Mouse (Mus musculus) midbrain, embryonic 12.5 days (tissue): ENCODE data around the gene Amdhd1. TPM values are rescaled to one million over a fixed set of nuclear protein-coding genes. Genes with fewer than 3 reads are reported as not detected.
"Not testable (repeated sequence)": the region's sequence is repeated elsewhere in the genome, so short reads cannot be mapped to it uniquely, and the experiment has no call there.

Experiments used
- ATAC-seq: fragments of 200-750 bp; cut with Nextera tagmentation; 2 replicates; pipeline ENCODE4 v1.8.0; 2017; ENCODE audit warnings: low read depth, moderate TSS enrichment, moderate library complexity; ENCODE audit not compliant: low FRiP score
- H3K27ac ChIP-seq: fragments of 300-500 bp; sonication (generic); replicated peaks from 2 replicates; pipeline ENCODE4 v1.5.1; 2016; ENCODE audit warnings: mild to moderate bottlenecking
- H3K27me3 ChIP-seq: fragments of 300-500 bp; sonication (generic); 2 replicates; pipeline ENCODE4 v1.6.1; 2016; ENCODE audit warnings: mild to moderate bottlenecking
- H3K36me3 ChIP-seq: fragments of 300-500 bp; sonication (generic); 2 replicates; pipeline ENCODE4 v1.6.1; 2016
- H3K4me1 ChIP-seq: fragments of 300-500 bp; sonication (generic); 2 replicates; pipeline ENCODE4 v1.6.1; 2016
- H3K4me2 ChIP-seq: fragments of 300-500 bp; sonication (generic); replicated peaks from 2 replicates; pipeline ENCODE4 v1.6.1; 2016; ENCODE audit warnings: mild to moderate bottlenecking, moderate library complexity
- H3K4me3 ChIP-seq: fragments of 300-500 bp; sonication (generic); 2 replicates; pipeline ENCODE4 v1.5.1; 2016; ENCODE audit warnings: mild to moderate bottlenecking
- H3K9ac ChIP-seq: fragments of 300-500 bp; sonication (generic); replicated peaks from 2 replicates; pipeline ENCODE4 v1.6.1; 2016; ENCODE audit warnings: mild to moderate bottlenecking, moderate library complexity
- H3K9me3 ChIP-seq: fragments of 300-500 bp; sonication (generic); 2 replicates; pipeline ENCODE4 v1.6.1; 2016; ENCODE audit warnings: mild to moderate bottlenecking
- WGBS: fragments of 180-500 bp; shearing (Covaris S2); methylation state at CpG from one replicate; pipeline ENCODE4 v1.1.7; 2016; 5-methylcytosine and 5-hydroxymethylcytosine counted together
- polyA plus RNA-seq: library from polyadenylated mRNA; unstranded; fragments of >200 nt; fragmentation: Nextera tagmentation; extraction: Ambion mirVana; gene quantifications from 2 replicates; pipeline ENCODE4 v1.2.1, GENCODE M21; 2016

The Amdhd1 gene
- polyA plus RNA-seq, 1 experiment from 2014 or later: not detected

DNA sequence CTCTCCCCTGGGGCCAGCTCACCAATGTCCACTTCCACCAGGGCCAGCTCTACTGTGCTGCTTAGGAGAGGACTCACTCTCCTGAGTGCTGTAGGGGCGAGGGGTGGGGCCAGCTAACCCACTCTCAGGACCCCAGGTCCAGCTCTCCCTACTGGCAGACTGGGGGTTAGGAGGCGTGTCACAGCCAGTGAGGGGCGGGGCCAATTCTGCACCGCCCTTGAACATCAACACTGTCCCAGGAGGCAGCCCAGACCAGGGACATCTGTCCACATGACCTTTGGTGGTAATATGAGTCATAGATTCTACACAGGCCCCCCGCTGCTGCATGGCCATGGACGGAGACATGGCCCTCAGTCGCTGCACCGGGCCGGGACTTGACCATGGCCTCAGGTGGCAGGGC lies 20.0 kb upstream of the Amdhd1 start:
- H3K27me3 ChIP-seq: no peaks in the 10 kb centered on the region
- H3K36me3 ChIP-seq: no peaks in the 10 kb centered on the region
- ATAC-seq: no peak
- H3K9ac ChIP-seq: no peak overlapping the region
- no peak overlapping the region for H3K4me2 ChIP-seq
- no peaks in the 10 kb centered on the region for H3K4me1 ChIP-seq
- H3K27ac ChIP-seq: no peak overlapping the region
- H3K4me3 ChIP-seq: no peak overlapping the region
- no peaks in the 10 kb centered on the region for H3K9me3 ChIP-seq
- 56% methylated on average over 9 of the region's 9 CpGs for WGBS

- not testable (repeated sequence) for H3K4me3 ChIP-seq, H3K4me2 ChIP-seq, H3K27me3 ChIP-seq, H3K36me3 ChIP-seq, ATAC-seq, H3K9ac ChIP-seq, H3K9me3 ChIP-seq, H3K27ac ChIP-seq, H3K4me1 ChIP-seq
- 84% methylated on average over 2 of the region's 2 CpGs for WGBS
These were observed 18.1 kb upstream of the Amdhd1 start for GRCm38 (mm10) chr10:93557971-93558370.

GRCm38 (mm10) chr10:93552596-93552995 lies 12.8 kb upstream of the Amdhd1 start:
- Histone ChIP-seq H3K9ac (no peak overlapping the region), H3K4me3 (no peak overlapping the region), H3K4me2 (no peak overlapping the region), H3K36me3 (no peaks in the 10 kb centered on the region), H3K27ac (no peak overlapping the region), H3K9me3 (no peaks in the 10 kb centered on the region), H3K27me3 (no peaks in the 10 kb centered on the region), H3K4me1 (no peaks in the 10 kb centered on the region; the same call in 1 of the 2 replicates)
- ATAC-seq: no peak
- 88% methylated on average over 8 of the region's 8 CpGs for WGBS

DNA sequence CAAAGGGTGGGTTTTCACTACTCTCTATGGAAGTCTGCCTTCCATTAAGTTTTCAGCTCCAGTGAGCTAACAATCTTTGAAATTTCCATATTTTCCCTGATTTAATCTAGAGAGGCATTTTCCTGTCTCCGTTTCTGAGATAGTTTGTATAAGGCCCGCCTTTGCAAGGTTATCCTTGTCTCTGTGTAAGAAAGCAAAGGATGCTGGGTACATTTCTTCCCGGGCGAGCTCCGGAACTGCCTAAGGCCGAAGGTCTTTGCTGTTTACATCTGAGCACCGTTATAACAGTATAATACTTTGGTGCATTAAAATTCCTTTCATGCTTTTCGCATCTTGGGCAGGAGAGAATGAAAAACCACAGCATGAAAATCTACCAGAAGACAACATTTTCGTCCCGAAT lies 10.0 kb upstream of the Amdhd1 start:
- WGBS: 87% methylated on average over 10 of the region's 10 CpGs
- H3K27me3 ChIP-seq: no peaks in the 10 kb centered on the region
- ATAC-seq: no peak

DNA sequence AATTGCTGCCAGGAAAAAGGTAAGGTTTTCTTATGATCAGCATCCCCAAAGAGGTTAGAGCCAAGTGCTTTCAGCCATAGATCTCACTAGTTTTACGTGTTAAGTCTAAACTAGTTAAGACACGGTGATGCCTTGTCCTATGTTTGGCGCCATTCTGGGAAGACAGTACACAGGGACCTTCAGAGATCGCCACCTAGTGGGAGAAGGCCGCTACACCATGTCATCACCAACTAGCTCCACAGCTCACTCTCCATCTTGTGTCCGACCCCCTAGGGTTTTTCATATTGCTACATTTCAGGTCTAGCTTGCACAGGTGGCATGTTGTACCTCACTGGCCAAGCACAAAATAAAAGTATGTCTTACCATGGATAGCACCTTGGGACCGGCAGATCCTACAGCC lies 9.2 kb upstream of the Amdhd1 start:
- Histone ChIP-seq H3K36me3 (no peaks in the 10 kb centered on the region), H3K9me3 (no peaks in the 10 kb centered on the region), H3K9ac (no peak overlapping the region), H3K4me1 (peaks cover 4% of the 10 kb centered on the region; the same call in 1 of the 2 replicates), H3K27ac (no peak overlapping the region), H3K4me2 (no peak overlapping the region), H3K4me3 (no peak overlapping the region), H3K27me3 (no peaks in the 10 kb centered on the region)
- WGBS: 15% methylated on average over 7 of the region's 7 CpGs
- 0 out of 2 replicates have a peak, but pooled peaks have one; percentile 30 for ATAC-seq

More for the DNA sequence above, 10.0 kb upstream of the Amdhd1 start:
- no peak overlapping the region for H3K27ac ChIP-seq
- no peaks in the 10 kb centered on the region for H3K9me3 ChIP-seq
- no peak overlapping the region for H3K4me3 ChIP-seq
- no peak overlapping the region for H3K9ac ChIP-seq
- H3K4me1 ChIP-seq: peaks cover 4% of the 10 kb centered on the region; the same call in 1 of the 2 replicates
- H3K4me2 ChIP-seq: no peak overlapping the region
- H3K36me3 ChIP-seq: no peaks in the 10 kb centered on the region

- ATAC-seq: no peak
- no peak overlapping the region for H3K4me2 ChIP-seq
- H3K27me3 ChIP-seq: no peaks in the 10 kb centered on the region
- H3K4me3 ChIP-seq: no peak overlapping the region
- peaks cover 4% of the 10 kb centered on the region; the same call in 1 of the 2 replicates for H3K4me1 ChIP-seq
- WGBS: 86% methylated on average over 4 of the region's 4 CpGs
- no peaks in the 10 kb centered on the region for H3K36me3 ChIP-seq
- H3K9me3 ChIP-seq: no peaks in the 10 kb centered on the region
- no peak overlapping the region for H3K9ac ChIP-seq
- H3K27ac ChIP-seq: no peak overlapping the region
These were observed 8.0 kb upstream of the Amdhd1 start for GRCm38 (mm10) chr10:93547741-93548270.

DNA sequence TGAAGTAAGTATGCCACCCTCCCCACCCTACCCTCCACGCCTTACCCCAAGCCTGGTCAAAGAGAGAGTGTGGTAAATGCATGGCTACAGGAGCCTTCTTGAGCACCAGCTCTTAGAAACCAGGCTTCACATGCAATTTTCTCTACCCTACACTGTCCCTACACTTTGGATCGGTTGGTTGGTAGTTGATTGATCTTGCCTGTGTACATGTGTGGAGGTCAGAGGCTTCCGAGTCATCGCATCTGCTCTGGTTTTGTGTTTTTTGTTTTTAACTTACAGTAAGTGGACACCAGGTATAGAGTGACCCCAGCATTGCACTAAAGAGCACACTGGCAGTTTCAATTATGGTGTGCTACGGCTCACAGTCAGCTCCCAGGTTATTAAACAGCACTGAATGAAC lies 4.3 kb upstream of the Amdhd1 start:
- no peak overlapping the region for H3K4me3 ChIP-seq
- peaks cover 16% of the 10 kb centered on the region for H3K4me1 ChIP-seq
- H3K36me3 ChIP-seq: no peaks in the 10 kb centered on the region
- no peak overlapping the region for H3K27ac ChIP-seq
- no peak for ATAC-seq
- WGBS: 80% methylated on average over 5 of the region's 5 CpGs
- H3K9ac ChIP-seq: no peak overlapping the region
- no peak overlapping the region for H3K4me2 ChIP-seq
- no peaks in the 10 kb centered on the region for H3K9me3 ChIP-seq
- H3K27me3 ChIP-seq: peaks cover 7% of the 10 kb centered on the region; the same call in 1 of the 2 replicates

- no peaks in the 10 kb centered on the region for H3K9me3 ChIP-seq
- no peak for ATAC-seq
- H3K36me3 ChIP-seq: no peaks in the 10 kb centered on the region
- peaks cover 16% of the 10 kb centered on the region; the same call in 1 of the 2 replicates for H3K4me1 ChIP-seq
- no peak overlapping the region for H3K27ac ChIP-seq
- H3K9ac ChIP-seq: no peak overlapping the region
- WGBS: 54% methylated on average over 6 of the region's 6 CpGs
- peaks cover 14% of the 10 kb centered on the region for H3K27me3 ChIP-seq
- no peak overlapping the region for H3K4me3 ChIP-seq
- H3K4me2 ChIP-seq: no peak overlapping the region
These were observed 3.3 kb upstream of the Amdhd1 start for GRCm38 (mm10) chr10:93543176-93543575.

DNA sequence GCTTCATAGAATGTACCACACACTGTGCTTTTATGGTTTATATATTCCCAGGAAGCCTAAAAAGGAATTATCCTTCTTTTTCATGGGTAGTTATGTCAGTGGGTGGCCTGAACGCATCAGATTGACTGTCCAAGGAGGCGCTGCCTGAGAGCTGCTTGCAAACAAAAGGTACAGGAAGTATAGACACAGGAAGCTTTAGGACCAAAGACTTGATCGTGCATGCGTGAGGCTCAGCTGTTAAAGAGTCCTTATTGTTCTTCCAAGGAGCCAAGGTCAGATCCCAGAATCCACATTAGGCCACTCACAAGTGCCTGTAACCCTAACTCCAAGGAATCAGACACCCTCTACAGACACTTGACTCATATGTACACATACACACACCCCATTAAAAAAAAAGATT lies 2.5 kb upstream of the Amdhd1 start:
- ATAC-seq: no peak
- H3K9ac ChIP-seq: no peak overlapping the region
- H3K4me3 ChIP-seq: no peak overlapping the region
- H3K27me3 ChIP-seq: peaks cover 22% of the 10 kb centered on the region
- WGBS: 27% methylated on average over 4 of the region's 4 CpGs
- H3K4me2 ChIP-seq: no peak overlapping the region
- H3K9me3 ChIP-seq: no peaks in the 10 kb centered on the region
- no peaks in the 10 kb centered on the region for H3K36me3 ChIP-seq
- peaks cover 16% of the 10 kb centered on the region; the same call in 1 of the 2 replicates for H3K4me1 ChIP-seq
- H3K27ac ChIP-seq: no peak overlapping the region

DNA sequence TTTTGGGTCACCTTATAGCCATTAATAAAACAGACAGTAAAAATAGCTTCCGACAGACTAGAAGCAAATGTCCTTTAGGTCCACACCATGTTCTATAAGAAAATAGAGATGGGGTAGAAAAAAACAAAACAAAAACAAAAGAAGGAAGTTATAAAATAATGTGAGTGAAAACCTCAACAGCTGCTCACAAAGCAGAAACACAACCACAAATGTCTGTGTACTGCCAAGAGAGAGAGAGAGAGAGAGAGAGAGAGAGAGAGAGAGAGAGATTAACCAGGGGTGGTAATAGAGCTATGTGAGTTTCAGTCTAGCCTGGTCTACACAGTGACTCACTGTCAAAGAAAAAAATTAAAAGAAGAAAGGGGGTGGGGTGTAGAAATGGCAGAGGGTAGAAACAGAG lies 1.8 kb upstream of the Amdhd1 start:
- H3K36me3 ChIP-seq: no peaks in the 10 kb centered on the region
- peaks cover 23% of the 10 kb centered on the region for H3K27me3 ChIP-seq
- H3K9me3 ChIP-seq: no peaks in the 10 kb centered on the region
- no peak overlapping the region for H3K9ac ChIP-seq
- peaks cover 16% of the 10 kb centered on the region; the same call in 1 of the 2 replicates for H3K4me1 ChIP-seq
- no peak for ATAC-seq
- no peak overlapping the region for H3K27ac ChIP-seq
- 84% methylated on average over 1 of the region's 1 CpGs for WGBS
- no peak overlapping the region for H3K4me3 ChIP-seq
- H3K4me2 ChIP-seq: no peak overlapping the region

DNA sequence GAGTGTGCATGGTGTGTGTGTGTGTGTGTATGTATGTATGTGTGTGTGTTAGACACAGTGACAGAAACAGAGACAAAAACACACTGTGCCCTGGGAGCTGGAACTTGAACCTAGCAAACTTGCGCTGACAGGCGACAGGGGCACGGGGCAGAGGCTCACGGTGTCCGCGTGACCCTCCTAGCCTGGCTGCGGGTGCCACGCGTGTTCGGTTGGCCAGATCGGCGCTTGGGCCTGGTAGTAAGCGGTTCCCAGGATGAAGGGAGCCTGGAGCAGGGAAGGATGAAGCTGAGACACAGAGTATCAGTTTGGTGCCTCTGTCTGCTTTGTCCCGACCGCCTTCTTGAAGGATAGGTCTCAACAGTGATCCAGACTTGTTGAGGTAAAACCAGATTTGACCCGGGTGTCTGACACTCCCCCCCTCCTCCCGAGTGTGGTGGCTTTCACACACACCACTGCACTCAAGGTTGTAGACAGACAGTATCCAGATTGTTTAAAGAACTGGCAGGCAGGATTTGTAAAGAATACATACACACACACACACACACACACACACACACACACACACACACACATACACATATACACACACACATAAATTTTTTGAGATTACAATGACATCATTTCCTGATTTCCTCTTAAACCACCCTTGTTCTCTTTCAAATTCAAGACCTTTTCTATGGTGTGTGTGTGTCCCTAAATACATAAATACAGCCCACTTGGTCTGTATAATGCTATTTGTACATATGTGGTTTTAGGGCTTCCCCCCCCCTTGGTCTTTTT lies 788 bp upstream of the Amdhd1 start, which contains the start of gene Ccdc38:
TSS of gene Ccdc38 (plus strand) at position 202 of the 780 bp plus-strand sequence.
- Histone ChIP-seq H3K9me3 (no peaks in the 10 kb centered on the region), H3K4me3 (peak within 1 kb of the TSS; percentile 34), H3K4me2 (peak within 1 kb of the TSS; percentile 56), H3K9ac (peak within 1 kb of the TSS; percentile 39; the same call in 1 of the 2 replicates), H3K4me1 (peaks cover 13% of the 10 kb centered on the region; the same call in 1 of the 2 replicates), H3K36me3 (no peaks in the 10 kb centered on the region), H3K27me3 (peaks cover 28% of the 10 kb centered on the region), H3K27ac (no peak within 1 kb of the TSS)
- 74% methylated on average over 17 of the region's 17 CpGs for WGBS
- 0 out of 2 replicates have a peak, but pooled peaks have one; percentile 11 for ATAC-seq

GRCm38 (mm10) chr10:93538818-93539217 lies 1.0 kb downstream of the Amdhd1 start:
- H3K9ac ChIP-seq: no peak overlapping the region
- no peaks in the 10 kb centered on the region for H3K36me3 ChIP-seq
- H3K9me3 ChIP-seq: no peaks in the 10 kb centered on the region
- ATAC-seq: no peak
- peaks cover 18% of the 10 kb centered on the region for H3K4me1 ChIP-seq
- whole genome bisulfite sequencing: 59% methylated on average over 6 of the region's 6 CpGs
- H3K27ac ChIP-seq: no peak overlapping the region
- no peak overlapping the region for H3K4me2 ChIP-seq
- H3K27me3 ChIP-seq: peaks cover 45% of the 10 kb centered on the region
- no peak overlapping the region for H3K4me3 ChIP-seq
